Mouse (Mus musculus): ENCODE data around the gene Cbx6.

GRCm38 (mm10) chr15:79850143-79850542 is 15.7 kb upstream of the Cbx6 start:
- TF ChIP-seq POLR2A (IDR thresholded peaks at IDR 0.05; ENCODE audit: borderline replicate concordance, control insufficient read depth, low read depth, low read length) (no peak), CTCF (IDR thresholded peaks at IDR 0.05; ENCODE audit: control insufficient read depth, insufficient read depth, low read length) (no peak)

Measured in bone marrow, adult 2 months (tissue).